Mouse (Mus musculus): ENCODE measurements around the gene Il31ra. TPM values are rescaled to one million over a fixed set of nuclear protein-coding genes. Genes with fewer than 3 reads are reported as not detected.

Gene Il31ra
- polyA plus RNA-seq, 1 experiment from 2014 or later = 0.09 TPM

DNA sequence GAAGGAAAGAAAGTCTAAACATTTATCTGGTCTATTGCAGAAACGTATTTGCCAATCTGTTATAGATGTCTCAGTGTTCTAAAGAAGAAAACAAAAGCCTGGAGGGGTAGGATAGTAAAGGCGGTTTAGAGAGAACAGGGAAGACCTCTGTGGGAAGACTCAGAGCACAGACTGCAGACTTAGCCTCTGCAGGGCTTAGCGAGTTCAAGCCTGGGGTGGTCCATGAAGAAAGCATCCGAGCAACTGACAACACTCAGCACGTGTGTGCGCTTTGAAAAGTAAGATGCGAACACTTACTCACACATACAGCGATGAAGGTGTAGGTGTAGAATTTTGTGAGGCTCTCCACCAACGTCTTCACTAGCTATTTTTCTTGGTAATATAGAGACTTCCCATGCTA is 123.0 kb downstream of the Il31ra start:
- H3K36me3 ChIP-seq (ENCODE audit: control insufficient read depth, insufficient read depth, low read length) = peaks cover 9% of the 10 kb centered on the region
- 95% methylated on average over 9 of the region's 9 CpGs for WGBS

More for the DNA sequence above, 123.0 kb downstream of the Il31ra start:
- no peaks in the 10 kb centered on the region for H3K4me1 ChIP-seq (ENCODE audit: control insufficient read depth, insufficient read depth, low read length)
- no peaks in the 10 kb centered on the region for H3K9me3 ChIP-seq (ENCODE audit: control insufficient read depth, low read length)
- no peaks in the 10 kb centered on the region for H3K27me3 ChIP-seq (ENCODE audit: control insufficient read depth, insufficient read depth, low read length)
- H3K4me2 ChIP-seq (replicated peaks; ENCODE audit: low read depth, low read length) = no peak overlapping the region
- H3K4me3 ChIP-seq (ENCODE audit: low read length) = no peak overlapping the region
- no peak for ATAC-seq (ENCODE audit: low FRiP score, low TSS enrichment)
- H3K9ac ChIP-seq (ENCODE audit: low read depth, low read length) = no peak overlapping the region
- no peak overlapping the region for H3K27ac ChIP-seq (ENCODE audit: low read depth, low read length)

Other genes starting within 250 kb of the Il31ra start
- gene Il6st, start 130.3 kb downstream of the Il31ra start, polyA plus RNA-seq (2014; fragmentation: Nextera tagmentation; extraction: Ambion mirVana) = 12.4 and 31.8 TPM in 2 replicates
- 0.31 and 0.84 TPM in 2 replicates for gene Ddx4, start 58.1 kb upstream of the Il31ra start, polyA plus RNA-seq (2014; fragmentation: Nextera tagmentation; extraction: Ambion mirVana)
- gene Slc38a9, start 66.4 kb upstream of the Il31ra start, polyA plus RNA-seq (2014; fragmentation: Nextera tagmentation; extraction: Ambion mirVana) = 13.1 and 14.2 TPM in 2 replicates
- 61.9 and 63.6 TPM in 2 replicates for gene Plpp1, start 206.4 kb upstream of the Il31ra start, polyA plus RNA-seq (2014; fragmentation: Nextera tagmentation; extraction: Ambion mirVana)

Data from kidney, embryonic 14.5 days (tissue).